Mouse (Mus musculus): ENCODE measurements around the gene Kcnj6. TPM values are rescaled to one million over a fixed set of nuclear protein-coding genes. Genes with fewer than 3 reads are reported as not detected.

Kcnj6 gene
- polyA plus RNA-seq, 1 experiment from 2014 or later = 7.4 TPM

DNA sequence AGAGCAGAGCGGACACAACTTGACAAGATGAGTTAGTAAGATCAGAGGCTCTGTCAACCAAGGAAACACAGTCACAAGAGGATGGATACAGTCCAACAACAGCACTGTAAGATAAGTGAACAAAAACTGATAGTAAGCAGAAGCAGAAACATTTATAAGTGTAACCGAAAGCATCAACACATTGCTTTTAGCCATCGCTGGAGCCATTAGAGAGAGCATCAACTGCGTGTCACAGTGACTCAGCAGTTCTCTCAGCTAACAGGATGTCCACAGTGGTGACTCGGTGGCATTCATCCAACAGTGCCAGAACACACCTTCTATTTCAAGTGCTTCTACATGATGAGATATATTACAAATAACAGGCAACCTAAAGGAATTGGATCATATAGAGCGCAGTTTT lies 41.1 kb downstream of the Kcnj6 start:
- H3K9me3 ChIP-seq (ENCODE audit: control insufficient read depth, low read length) = no peaks in the 10 kb centered on the region
- WGBS = 91% methylated on average over 6 of the region's 6 CpGs
- no peak overlapping the region for H3K4me2 ChIP-seq (ENCODE audit: low read depth, low read length)
- no peak for ATAC-seq (ENCODE audit: low read depth)
- no peaks in the 10 kb centered on the region for H3K4me1 ChIP-seq (ENCODE audit: control insufficient read depth, insufficient read depth, low read length)
- H3K27me3 ChIP-seq (ENCODE audit: control insufficient read depth, insufficient read depth, low read length) = no peaks in the 10 kb centered on the region
- H3K9ac ChIP-seq (replicated peaks; ENCODE audit: low read depth, low read length) = no peak overlapping the region
- no peaks in the 10 kb centered on the region for H3K36me3 ChIP-seq (ENCODE audit: control insufficient read depth, insufficient read depth, low read length)
- no peak overlapping the region for H3K27ac ChIP-seq (ENCODE audit: low read depth, low read length)
- no peak overlapping the region for H3K4me3 ChIP-seq (ENCODE audit: low read depth, low read length)

DNA sequence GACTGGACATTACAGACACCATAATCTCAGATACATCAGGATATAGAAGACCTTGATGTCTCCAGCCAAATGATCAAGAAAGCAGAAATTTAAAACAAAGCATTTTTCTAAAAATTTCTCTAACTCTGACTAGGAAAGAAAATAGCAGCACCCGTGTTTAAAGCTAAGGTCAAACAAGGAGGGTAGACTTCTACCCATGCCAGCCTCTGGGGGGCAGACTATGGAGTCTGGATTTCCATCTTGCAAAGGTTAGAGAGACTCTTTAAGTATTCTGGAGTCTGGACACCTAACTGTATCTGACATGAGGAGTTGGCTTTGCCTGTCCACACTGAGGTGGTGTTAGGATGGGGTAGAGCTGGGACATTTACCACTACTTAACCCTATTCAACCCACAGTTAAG lies 44.2 kb downstream of the Kcnj6 start:
- 83% methylated on average over 1 of the region's 1 CpGs for WGBS
- no peaks in the 10 kb centered on the region for H3K27me3 ChIP-seq (ENCODE audit: control insufficient read depth, insufficient read depth, low read length)
- H3K4me1 ChIP-seq (ENCODE audit: control insufficient read depth, insufficient read depth, low read length) = no peaks in the 10 kb centered on the region
- H3K27ac ChIP-seq (ENCODE audit: low read depth, low read length) = no peak overlapping the region
- ATAC-seq (ENCODE audit: low read depth) = no peak
- H3K9me3 ChIP-seq (ENCODE audit: control insufficient read depth, low read length) = no peaks in the 10 kb centered on the region
- H3K9ac ChIP-seq (replicated peaks; ENCODE audit: low read depth, low read length) = no peak overlapping the region
- H3K36me3 ChIP-seq (ENCODE audit: control insufficient read depth, insufficient read depth, low read length) = no peaks in the 10 kb centered on the region
- H3K4me2 ChIP-seq (ENCODE audit: low read depth, low read length) = no peak overlapping the region
- H3K4me3 ChIP-seq (ENCODE audit: low read depth, low read length) = no peak overlapping the region

DNA sequence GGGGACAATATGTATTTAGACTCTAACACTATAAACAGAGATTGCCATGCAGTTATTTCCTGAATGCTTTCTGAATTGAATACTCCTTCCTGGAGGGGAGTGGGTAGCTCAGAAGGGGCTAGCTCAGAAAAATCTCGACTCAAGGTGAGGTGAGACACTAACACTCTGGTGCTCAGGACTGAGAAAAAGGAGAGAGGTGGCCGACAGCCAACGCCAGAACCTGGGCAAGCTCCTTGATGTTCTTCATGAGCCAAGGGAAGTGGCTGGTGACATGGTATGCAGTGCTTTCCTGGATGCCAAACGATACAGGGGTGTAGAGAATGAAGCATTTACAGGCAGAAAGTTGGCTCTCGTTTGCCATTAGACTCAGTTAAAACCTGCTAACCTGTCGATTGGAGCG lies 48.3 kb downstream of the Kcnj6 start:
- H3K36me3 ChIP-seq (ENCODE audit: control insufficient read depth, insufficient read depth, low read length) = no peaks in the 10 kb centered on the region
- H3K27me3 ChIP-seq (ENCODE audit: control insufficient read depth, insufficient read depth, low read length) = no peaks in the 10 kb centered on the region
- no peak overlapping the region for H3K9ac ChIP-seq (replicated peaks; ENCODE audit: low read depth, low read length)
- no peak overlapping the region for H3K4me3 ChIP-seq (ENCODE audit: low read depth, low read length)
- no peaks in the 10 kb centered on the region for H3K4me1 ChIP-seq (ENCODE audit: control insufficient read depth, insufficient read depth, low read length)
- H3K27ac ChIP-seq (ENCODE audit: low read depth, low read length) = no peak overlapping the region
- ATAC-seq (ENCODE audit: low read depth) = no peak
- 92% methylated on average over 7 of the region's 7 CpGs for WGBS
- no peak overlapping the region for H3K4me2 ChIP-seq (ENCODE audit: low read depth, low read length)
- H3K9me3 ChIP-seq (ENCODE audit: control insufficient read depth, low read length) = no peaks in the 10 kb centered on the region

DNA sequence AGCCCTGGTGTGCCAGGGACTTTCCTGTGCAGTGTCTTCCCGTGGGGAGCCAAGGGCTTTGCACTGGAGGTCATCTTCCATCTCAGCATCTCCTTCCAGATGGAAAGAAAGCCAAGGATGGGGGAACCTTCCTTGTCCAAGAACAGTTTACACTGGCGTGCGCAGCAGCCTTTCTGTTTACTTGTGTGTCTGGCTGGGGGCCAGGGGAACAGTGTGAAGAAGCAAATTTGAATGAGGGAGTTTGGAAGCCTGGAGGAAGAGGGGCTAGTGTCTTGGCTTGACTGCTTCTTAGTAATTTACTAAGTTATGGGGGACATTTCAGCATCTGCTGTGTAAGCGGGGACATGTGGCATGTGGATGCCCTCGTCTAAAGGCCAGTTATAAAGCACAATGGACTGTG lies 50.7 kb downstream of the Kcnj6 start:
- Histone ChIP-seq H3K4me2 (ENCODE audit: low read depth, low read length) (no peak overlapping the region), H3K27ac (ENCODE audit: low read depth, low read length) (no peak overlapping the region), H3K36me3 (ENCODE audit: control insufficient read depth, insufficient read depth, low read length) (no peaks in the 10 kb centered on the region), H3K4me3 (ENCODE audit: low read depth, low read length) (no peak overlapping the region), H3K4me1 (ENCODE audit: control insufficient read depth, insufficient read depth, low read length) (no peaks in the 10 kb centered on the region), H3K27me3 (ENCODE audit: control insufficient read depth, insufficient read depth, low read length) (no peaks in the 10 kb centered on the region), H3K9me3 (ENCODE audit: control insufficient read depth, low read length) (no peaks in the 10 kb centered on the region), H3K9ac (replicated peaks; ENCODE audit: low read depth, low read length) (no peak overlapping the region)
- WGBS = 76% methylated on average over 5 of the region's 5 CpGs
- ATAC-seq (ENCODE audit: low read depth) = no peak

DNA sequence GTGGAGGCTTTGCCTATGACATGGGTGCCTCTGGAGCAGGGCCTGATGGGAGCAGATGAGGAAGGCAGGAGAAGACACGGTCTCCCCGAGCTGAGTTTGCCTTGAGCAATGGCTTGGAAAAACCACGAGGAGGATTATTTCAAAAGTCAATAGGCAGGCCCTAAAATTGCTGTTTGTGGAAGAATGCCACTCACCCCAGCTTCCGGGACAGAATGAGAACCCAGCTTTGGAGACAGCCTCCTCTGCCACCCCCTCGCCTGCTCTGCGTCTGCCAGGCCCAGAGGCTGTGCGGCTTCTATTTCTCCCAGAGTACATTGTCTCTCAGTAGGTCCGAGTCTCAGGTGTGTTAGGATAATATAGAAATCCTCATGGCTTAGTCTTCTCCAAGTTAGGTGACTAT lies 64.8 kb downstream of the Kcnj6 start:
- Histone ChIP-seq H3K9me3 (ENCODE audit: control insufficient read depth, low read length) (no peaks in the 10 kb centered on the region), H3K27me3 (ENCODE audit: control insufficient read depth, insufficient read depth, low read length) (no peaks in the 10 kb centered on the region), H3K9ac (replicated peaks; ENCODE audit: low read depth, low read length) (no peak overlapping the region), H3K4me1 (ENCODE audit: control insufficient read depth, insufficient read depth, low read length) (no peaks in the 10 kb centered on the region), H3K4me3 (ENCODE audit: low read depth, low read length) (no peak overlapping the region), H3K27ac (ENCODE audit: low read depth, low read length) (no peak overlapping the region), H3K4me2 (ENCODE audit: low read depth, low read length) (no peak overlapping the region), H3K36me3 (ENCODE audit: control insufficient read depth, insufficient read depth, low read length) (no peaks in the 10 kb centered on the region)
- 88% methylated on average over 8 of the region's 8 CpGs for WGBS
- no peak for ATAC-seq (ENCODE audit: low read depth)

DNA sequence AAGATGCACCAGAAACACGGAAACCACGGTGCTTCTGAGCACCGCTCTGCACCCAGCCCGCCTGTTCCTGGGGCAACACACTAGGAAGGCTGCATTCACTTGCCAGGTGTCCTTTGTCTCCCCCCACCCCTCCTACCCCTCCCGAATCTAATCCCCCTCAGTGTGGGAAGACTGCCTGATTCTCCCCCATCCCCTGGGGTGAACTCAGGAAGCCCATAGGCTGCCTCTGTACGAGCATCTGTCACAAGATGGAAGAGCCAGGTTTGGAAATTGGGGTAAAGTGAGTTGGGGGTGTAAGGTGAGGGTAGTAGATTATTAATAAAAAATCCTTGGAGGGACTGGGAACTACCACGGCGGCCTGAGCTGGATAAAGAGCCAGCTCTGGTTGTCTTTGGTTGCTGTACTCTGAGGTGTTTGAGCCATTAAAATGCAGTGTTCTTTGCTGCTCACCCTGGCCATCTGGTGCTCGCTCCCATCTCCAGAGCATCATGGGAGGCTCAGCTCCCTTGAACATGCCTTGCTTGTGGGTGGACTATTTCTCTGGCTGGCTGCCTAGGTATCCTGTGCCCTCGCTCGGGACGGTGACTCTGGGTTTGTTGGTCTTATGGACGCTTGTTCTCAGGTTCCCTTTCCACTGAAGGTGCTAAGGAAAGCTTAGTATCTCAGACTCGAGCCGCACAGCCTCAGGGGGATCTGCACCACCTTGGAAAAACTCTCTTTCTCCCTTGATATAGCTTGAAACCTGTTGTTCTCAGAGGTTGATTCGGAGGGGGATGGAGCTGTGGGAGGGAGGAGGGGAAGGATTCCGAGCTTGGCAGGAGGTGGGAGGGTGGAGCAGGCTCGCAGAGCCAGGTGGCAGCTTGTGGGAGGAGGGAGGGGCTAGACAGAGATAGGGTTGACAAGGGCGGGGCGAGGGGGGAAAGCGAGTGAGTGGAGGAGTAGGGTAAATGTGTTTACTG lies 65.9 kb downstream of the Kcnj6 start:
- H3K9ac ChIP-seq (replicated peaks; ENCODE audit: low read depth, low read length) = no peak overlapping the region
- ATAC-seq (ENCODE audit: low read depth) = peak; percentile 38; the same call in 1 of the 2 replicates

DNA sequence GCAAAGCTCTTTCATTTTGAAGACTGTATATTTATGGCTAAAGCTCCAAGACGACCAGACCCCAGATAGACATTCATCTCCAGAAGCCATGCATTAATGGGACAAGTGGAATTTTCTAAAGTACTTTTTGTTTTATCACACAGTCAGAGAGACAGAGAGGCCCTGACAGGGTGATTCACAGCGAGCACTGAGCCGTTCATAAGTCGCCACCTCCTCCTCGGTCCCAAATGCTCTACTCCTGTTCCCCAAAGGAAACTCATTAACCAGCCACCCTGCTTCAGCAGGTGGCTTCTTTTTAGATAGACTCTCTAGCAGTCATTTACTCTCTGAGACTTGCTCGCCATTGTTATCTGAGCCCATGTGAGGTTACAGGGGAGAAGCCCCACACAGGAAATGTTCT lies 72.1 kb downstream of the Kcnj6 start:
- Histone ChIP-seq H3K27ac (ENCODE audit: low read depth, low read length) (no peak overlapping the region), H3K4me2 (ENCODE audit: low read depth, low read length) (no peak overlapping the region), H3K27me3 (ENCODE audit: control insufficient read depth, insufficient read depth, low read length) (no peaks in the 10 kb centered on the region), H3K4me3 (ENCODE audit: low read depth, low read length) (no peak overlapping the region), H3K9ac (replicated peaks; ENCODE audit: low read depth, low read length) (no peak overlapping the region), H3K4me1 (ENCODE audit: control insufficient read depth, insufficient read depth, low read length) (no peaks in the 10 kb centered on the region), H3K9me3 (ENCODE audit: control insufficient read depth, low read length) (no peaks in the 10 kb centered on the region), H3K36me3 (ENCODE audit: control insufficient read depth, insufficient read depth, low read length) (no peaks in the 10 kb centered on the region)
- ATAC-seq (ENCODE audit: low read depth) = no peak
- 10% methylated on average over 6 of the region's 6 CpGs for WGBS

More for the DNA sequence above, 65.9 kb downstream of the Kcnj6 start:
- H3K27ac ChIP-seq (ENCODE audit: low read depth, low read length) = no peak overlapping the region
- no peaks in the 10 kb centered on the region for H3K36me3 ChIP-seq (ENCODE audit: control insufficient read depth, insufficient read depth, low read length)
- no peaks in the 10 kb centered on the region for H3K9me3 ChIP-seq (ENCODE audit: control insufficient read depth, low read length)
- no peak overlapping the region for H3K4me3 ChIP-seq (ENCODE audit: low read depth, low read length)
- H3K27me3 ChIP-seq (ENCODE audit: control insufficient read depth, insufficient read depth, low read length) = no peaks in the 10 kb centered on the region
- peak overlapping the region; percentile 23; the same call in 1 of the 2 replicates for H3K4me2 ChIP-seq (ENCODE audit: low read depth, low read length)
- 10% methylated on average over 21 of the region's 21 CpGs for WGBS
- no peaks in the 10 kb centered on the region for H3K4me1 ChIP-seq (ENCODE audit: control insufficient read depth, insufficient read depth, low read length)

DNA sequence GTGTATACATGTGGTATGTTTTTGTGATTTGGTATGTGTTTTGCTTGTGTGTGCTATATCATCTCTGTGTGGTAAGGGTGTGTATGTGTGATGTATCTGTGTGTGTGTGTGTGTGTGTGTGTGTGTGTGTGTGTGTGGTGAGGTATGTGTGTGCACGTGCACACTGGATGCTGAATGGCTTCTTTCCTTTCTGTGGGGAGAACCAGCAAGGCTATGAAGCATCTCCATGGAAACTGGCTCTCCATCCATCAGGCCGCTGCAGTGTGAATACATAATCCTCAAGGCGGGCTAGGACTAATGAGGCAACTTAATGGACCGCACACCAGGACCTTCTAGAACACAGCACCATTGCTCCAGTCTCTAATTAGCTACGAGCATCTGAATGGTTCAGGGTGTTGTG lies 78.3 kb downstream of the Kcnj6 start:
- no peaks in the 10 kb centered on the region for H3K9me3 ChIP-seq (ENCODE audit: control insufficient read depth, low read length)
- no peaks in the 10 kb centered on the region for H3K4me1 ChIP-seq (ENCODE audit: control insufficient read depth, insufficient read depth, low read length)
- WGBS = 38% methylated on average over 5 of the region's 5 CpGs
- H3K9ac ChIP-seq (replicated peaks; ENCODE audit: low read depth, low read length) = no peak overlapping the region
- H3K27ac ChIP-seq (ENCODE audit: low read depth, low read length) = no peak overlapping the region
- no peaks in the 10 kb centered on the region for H3K27me3 ChIP-seq (ENCODE audit: control insufficient read depth, insufficient read depth, low read length)
- ATAC-seq (ENCODE audit: low read depth) = peak; percentile 28; the same call in 1 of the 2 replicates
- no peaks in the 10 kb centered on the region for H3K36me3 ChIP-seq (ENCODE audit: control insufficient read depth, insufficient read depth, low read length)
- H3K4me2 ChIP-seq (ENCODE audit: low read depth, low read length) = no peak overlapping the region
- H3K4me3 ChIP-seq (ENCODE audit: low read depth, low read length) = no peak overlapping the region

DNA sequence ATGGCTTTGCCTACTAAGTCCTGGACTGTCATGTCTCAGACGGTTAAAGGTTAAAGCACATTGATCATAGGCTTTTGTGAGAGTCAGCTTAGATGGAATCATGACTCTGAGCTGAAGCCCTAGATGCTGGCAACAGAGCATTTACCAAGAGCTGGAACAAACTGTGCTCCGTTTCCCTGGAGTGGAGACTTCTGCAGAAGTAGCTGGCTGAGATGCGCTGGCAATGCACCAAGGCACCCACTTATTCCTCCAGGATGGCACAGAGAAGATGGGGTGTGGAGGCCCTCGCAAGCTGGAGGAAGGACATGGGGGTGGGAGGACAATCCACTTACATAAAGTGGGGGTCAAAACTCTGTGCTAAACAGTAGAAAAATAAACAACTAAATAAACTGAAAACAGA lies 91.5 kb downstream of the Kcnj6 start:
- WGBS = 94% methylated on average over 4 of the region's 4 CpGs
- Histone ChIP-seq H3K9me3 (ENCODE audit: control insufficient read depth, low read length) (no peaks in the 10 kb centered on the region), H3K9ac (replicated peaks; ENCODE audit: low read depth, low read length) (no peak overlapping the region), H3K4me1 (ENCODE audit: control insufficient read depth, insufficient read depth, low read length) (no peaks in the 10 kb centered on the region), H3K36me3 (ENCODE audit: control insufficient read depth, insufficient read depth, low read length) (no peaks in the 10 kb centered on the region), H3K4me2 (ENCODE audit: low read depth, low read length) (no peak overlapping the region), H3K27ac (ENCODE audit: low read depth, low read length) (no peak overlapping the region), H3K4me3 (ENCODE audit: low read depth, low read length) (no peak overlapping the region), H3K27me3 (ENCODE audit: control insufficient read depth, insufficient read depth, low read length) (no peaks in the 10 kb centered on the region)
- ATAC-seq (ENCODE audit: low read depth) = no peak
